Mouse (Mus musculus): ENCODE data around the gene Slc22a17. TPM values are rescaled to one million over a fixed set of nuclear protein-coding genes. Genes with fewer than 3 reads are reported as not detected.

Slc22a17 gene
- polyA plus RNA-seq, 1 experiment from 2014 or later: 32.2 TPM

- H3K4me3 ChIP-seq (replicated peaks; ENCODE audit: low read length): peak overlapping the region; percentile 73
- no peaks in the 10 kb centered on the region for H3K27me3 ChIP-seq (ENCODE audit: control insufficient read depth, insufficient read depth, low read length)
- 13% methylated on average over 7 of the region's 7 CpGs for WGBS
- H3K9ac ChIP-seq (ENCODE audit: low read length): peak overlapping the region; percentile 94
- peaks cover 15% of the 10 kb centered on the region; the same call in 1 of the 2 replicates for H3K36me3 ChIP-seq (ENCODE audit: control insufficient read depth, insufficient read depth, low read length)
- peak; percentile 63 for ATAC-seq (ENCODE audit: insufficient read depth, low FRiP score)
- H3K4me1 ChIP-seq (ENCODE audit: control insufficient read depth, insufficient read depth, low read length): peaks cover 24% of the 10 kb centered on the region
- H3K9me3 ChIP-seq (replicated peaks; ENCODE audit: control insufficient read depth, low read length): no peaks in the 10 kb centered on the region
- H3K4me2 ChIP-seq (ENCODE audit: low read depth, low read length): peak overlapping the region; percentile 84
- H3K27ac ChIP-seq (ENCODE audit: low read length): peak overlapping the region; percentile 100
Measured at GRCm38 (mm10) chr14:54924641-54925348, 11.9 kb upstream of the Slc22a17 start.

GRCm38 (mm10) chr14:54920076-54920685, 7.2 kb upstream of the Slc22a17 start:
- Histone ChIP-seq H3K4me2 (ENCODE audit: low read depth, low read length) (no peak overlapping the region), H3K9ac (ENCODE audit: low read length) (no peak overlapping the region), H3K9me3 (replicated peaks; ENCODE audit: control insufficient read depth, low read length) (no peaks in the 10 kb centered on the region), H3K4me3 (replicated peaks; ENCODE audit: low read length) (no peak overlapping the region), H3K27me3 (ENCODE audit: control insufficient read depth, insufficient read depth, low read length) (no peaks in the 10 kb centered on the region), H3K27ac (ENCODE audit: low read length) (no peak overlapping the region), H3K36me3 (ENCODE audit: control insufficient read depth, insufficient read depth, low read length) (peaks cover 15% of the 10 kb centered on the region), H3K4me1 (ENCODE audit: control insufficient read depth, insufficient read depth, low read length) (peaks cover 10% of the 10 kb centered on the region)
- 89% methylated on average over 16 of the region's 16 CpGs for WGBS
- no peak for ATAC-seq (ENCODE audit: insufficient read depth, low FRiP score)

- Histone ChIP-seq H3K27me3 (ENCODE audit: control insufficient read depth, insufficient read depth, low read length) (no peaks in the 10 kb centered on the region), H3K9me3 (replicated peaks; ENCODE audit: control insufficient read depth, low read length) (no peaks in the 10 kb centered on the region), H3K36me3 (ENCODE audit: control insufficient read depth, insufficient read depth, low read length) (no peaks in the 10 kb centered on the region; the same call in 1 of the 2 replicates), H3K4me1 (ENCODE audit: control insufficient read depth, insufficient read depth, low read length) (peaks cover 7% of the 10 kb centered on the region), H3K27ac (ENCODE audit: low read length) (peak overlapping the region; percentile 74), H3K9ac (ENCODE audit: low read length) (peak overlapping the region; percentile 90), H3K4me3 (replicated peaks; ENCODE audit: low read length) (peak overlapping the region; percentile 84), H3K4me2 (ENCODE audit: low read depth, low read length) (peak overlapping the region; percentile 90)
- 16% methylated on average over 10 of the region's 10 CpGs for WGBS
- ATAC-seq (ENCODE audit: insufficient read depth, low FRiP score): no peak
Measured at GRCm38 (mm10) chr14:54913343-54913742, 411 bp upstream of the Slc22a17 start.

GRCm38 (mm10) chr14:54912109-54912850, 652 bp downstream of the Slc22a17 start:
- Histone ChIP-seq H3K4me2 (ENCODE audit: low read depth, low read length) (peak overlapping the region; percentile 90), H3K9me3 (replicated peaks; ENCODE audit: control insufficient read depth, low read length) (no peaks in the 10 kb centered on the region), H3K27me3 (ENCODE audit: control insufficient read depth, insufficient read depth, low read length) (no peaks in the 10 kb centered on the region), H3K27ac (ENCODE audit: low read length) (peak overlapping the region; percentile 74), H3K4me3 (replicated peaks; ENCODE audit: low read length) (peak overlapping the region; percentile 84), H3K36me3 (ENCODE audit: control insufficient read depth, insufficient read depth, low read length) (peaks cover 3% of the 10 kb centered on the region; the same call in 1 of the 2 replicates), H3K4me1 (ENCODE audit: control insufficient read depth, insufficient read depth, low read length) (peaks cover 7% of the 10 kb centered on the region), H3K9ac (ENCODE audit: low read length) (peak overlapping the region; percentile 90)
- WGBS: 2% methylated on average over 59 of the region's 69 CpGs
- ATAC-seq (ENCODE audit: insufficient read depth, low FRiP score): peak; percentile 54

GRCm38 (mm10) chr14:54908682-54909081, 4.2 kb downstream of the Slc22a17 start:
- Histone ChIP-seq H3K9ac (ENCODE audit: low read length) (no peak overlapping the region), H3K4me1 (ENCODE audit: control insufficient read depth, insufficient read depth, low read length) (peaks cover 7% of the 10 kb centered on the region), H3K36me3 (ENCODE audit: control insufficient read depth, insufficient read depth, low read length) (peaks cover 12% of the 10 kb centered on the region; the same call in 1 of the 2 replicates), H3K4me3 (replicated peaks; ENCODE audit: low read length) (no peak overlapping the region), H3K27ac (ENCODE audit: low read length) (no peak overlapping the region), H3K27me3 (ENCODE audit: control insufficient read depth, insufficient read depth, low read length) (no peaks in the 10 kb centered on the region), H3K9me3 (replicated peaks; ENCODE audit: control insufficient read depth, low read length) (no peaks in the 10 kb centered on the region), H3K4me2 (ENCODE audit: low read depth, low read length) (no peak overlapping the region)
- ATAC-seq (ENCODE audit: insufficient read depth, low FRiP score): no peak
- 77% methylated on average over 7 of the region's 7 CpGs for WGBS

DNA sequence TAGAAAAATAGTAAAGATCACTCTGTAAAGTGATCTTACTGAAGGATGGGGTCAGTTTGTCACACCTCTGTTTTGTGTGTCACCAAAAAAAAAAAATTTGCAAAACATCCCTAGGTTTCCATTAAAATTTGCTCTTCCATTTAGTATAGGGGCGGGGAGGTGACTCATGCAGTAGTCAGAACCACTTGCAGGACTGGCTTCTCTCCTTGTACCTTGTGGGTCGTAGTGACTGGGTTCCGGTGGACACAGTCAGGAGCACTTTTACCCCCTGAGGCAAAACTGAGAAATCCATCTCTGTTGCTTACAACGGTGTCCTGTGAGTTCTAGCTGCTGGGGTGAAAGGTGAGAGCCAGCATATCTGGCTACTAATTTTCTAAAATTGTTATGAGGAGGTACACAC, 9.3 kb downstream of the Slc22a17 start:
- peaks cover 12% of the 10 kb centered on the region; the same call in 1 of the 2 replicates for H3K36me3 ChIP-seq (ENCODE audit: control insufficient read depth, insufficient read depth, low read length)
- 81% methylated on average over 4 of the region's 4 CpGs for WGBS
- H3K4me3 ChIP-seq (replicated peaks; ENCODE audit: low read length): no peak overlapping the region
- no peaks in the 10 kb centered on the region for H3K27me3 ChIP-seq (ENCODE audit: control insufficient read depth, insufficient read depth, low read length)
- H3K4me1 ChIP-seq (ENCODE audit: control insufficient read depth, insufficient read depth, low read length): no peaks in the 10 kb centered on the region
- no peak for ATAC-seq (ENCODE audit: insufficient read depth, low FRiP score)
- H3K27ac ChIP-seq (ENCODE audit: low read length): no peak overlapping the region
- H3K9ac ChIP-seq (ENCODE audit: low read length): no peak overlapping the region
- H3K4me2 ChIP-seq (ENCODE audit: low read depth, low read length): no peak overlapping the region
- no peaks in the 10 kb centered on the region for H3K9me3 ChIP-seq (replicated peaks; ENCODE audit: control insufficient read depth, low read length)

- Histone ChIP-seq H3K4me2 (ENCODE audit: low read depth, low read length) (no peak overlapping the region), H3K27me3 (ENCODE audit: control insufficient read depth, insufficient read depth, low read length) (no peaks in the 10 kb centered on the region), H3K27ac (ENCODE audit: low read length) (no peak overlapping the region), H3K9me3 (replicated peaks; ENCODE audit: control insufficient read depth, low read length) (no peaks in the 10 kb centered on the region), H3K36me3 (ENCODE audit: control insufficient read depth, insufficient read depth, low read length) (peaks cover 17% of the 10 kb centered on the region), H3K4me1 (ENCODE audit: control insufficient read depth, insufficient read depth, low read length) (peaks cover 3% of the 10 kb centered on the region; the same call in 1 of the 2 replicates), H3K9ac (ENCODE audit: low read length) (no peak overlapping the region), H3K4me3 (replicated peaks; ENCODE audit: low read length) (no peak overlapping the region)
- ATAC-seq (ENCODE audit: insufficient read depth, low FRiP score): peak; percentile 61; the same call in 1 of the 2 replicates
- under 1% methylated on average over 3 of the region's 3 CpGs for WGBS
Measured at GRCm38 (mm10) chr14:54900383-54900782, 12.5 kb downstream of the Slc22a17 start.

DNA sequence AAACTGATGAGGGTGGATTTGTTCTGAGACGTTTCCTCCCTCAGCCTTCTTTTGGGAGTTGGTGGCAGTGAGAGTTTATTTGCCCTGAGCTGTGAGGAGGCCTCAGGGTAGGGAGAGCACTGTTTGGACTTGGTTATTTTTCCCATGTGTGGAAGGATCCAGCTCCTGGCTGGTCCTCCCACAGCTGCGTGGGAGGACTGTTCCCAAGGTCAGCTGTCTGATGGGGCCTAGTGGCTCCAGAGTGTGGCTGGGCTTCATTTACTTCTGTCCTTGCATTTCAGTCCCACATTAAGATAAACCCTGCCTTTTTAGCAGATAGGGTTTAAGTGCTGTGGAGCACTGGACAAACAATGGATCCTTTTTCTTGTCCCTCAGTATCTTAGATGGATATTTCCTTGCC, 15.5 kb downstream of the Slc22a17 start:
- 47% methylated on average over 2 of the region's 2 CpGs for WGBS
- ATAC-seq (ENCODE audit: insufficient read depth, low FRiP score): no peak
- Histone ChIP-seq H3K4me2 (ENCODE audit: low read depth, low read length) (no peak overlapping the region), H3K9me3 (replicated peaks; ENCODE audit: control insufficient read depth, low read length) (no peaks in the 10 kb centered on the region), H3K27ac (ENCODE audit: low read length) (no peak overlapping the region; the same call in 1 of the 2 replicates), H3K4me1 (ENCODE audit: control insufficient read depth, insufficient read depth, low read length) (peaks cover 12% of the 10 kb centered on the region; the same call in 1 of the 2 replicates), H3K9ac (ENCODE audit: low read length) (no peak overlapping the region; the same call in 1 of the 2 replicates), H3K27me3 (ENCODE audit: control insufficient read depth, insufficient read depth, low read length) (no peaks in the 10 kb centered on the region), H3K4me3 (replicated peaks; ENCODE audit: low read length) (no peak overlapping the region), H3K36me3 (ENCODE audit: control insufficient read depth, insufficient read depth, low read length) (peaks cover 17% of the 10 kb centered on the region)
